Mouse (Mus musculus): ENCODE measurements at regions not wholly inside any gene's neighbourhood (a gene's known extent, or its start where the extent isn't known, plus 50 kb on each side); places are given as distances from the start of the nearest gene placed in this dataset.
A peak's percentile ranks its signal among the peaks of the same experiment; 100 is the strongest.

DNA sequence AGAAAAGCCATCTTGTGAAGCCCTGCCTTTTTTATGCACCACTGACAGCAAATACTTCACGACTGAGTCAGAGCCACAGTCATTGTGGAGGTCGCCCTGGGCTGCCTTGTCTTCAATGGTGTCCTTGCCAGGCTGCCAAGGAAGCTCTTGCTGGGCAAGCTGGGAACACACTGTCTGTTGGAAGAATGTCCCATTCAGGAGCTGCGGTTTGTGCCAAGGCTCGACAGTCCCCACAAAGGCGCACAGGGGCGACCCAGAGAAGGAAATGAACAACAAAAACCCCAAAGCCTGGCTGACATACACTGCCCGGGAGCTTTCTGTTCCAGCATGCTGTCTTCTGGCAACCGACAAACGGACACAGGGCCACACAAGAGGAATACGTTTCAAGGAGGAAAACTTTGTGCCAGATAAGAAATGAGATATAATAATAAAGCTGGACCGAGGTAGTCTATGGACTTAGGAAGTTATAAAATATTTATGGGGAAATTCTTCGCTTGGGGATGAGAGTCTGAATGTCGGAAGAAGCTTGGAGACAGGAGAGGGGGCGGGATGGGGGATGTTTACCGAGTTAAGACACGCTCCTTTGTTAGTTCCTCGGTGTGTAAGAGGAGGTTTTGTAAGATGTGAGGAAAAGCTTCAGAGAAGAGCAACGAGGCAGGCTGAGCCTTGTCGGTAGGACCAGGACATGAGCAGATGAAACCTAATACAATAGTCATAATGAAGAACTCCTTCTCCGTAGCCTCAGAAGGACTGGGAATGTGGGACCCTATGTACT is 261.5 kb downstream of the Fzd1 start:
- no peak overlapping the region for H3K9ac ChIP-seq (replicated peaks; ENCODE audit: low read depth, low read length)
- peak; percentile 29 for DNase-seq (ENCODE audit: low spot score)
- H3K27me3 ChIP-seq (ENCODE audit: control insufficient read depth, insufficient read depth, low read length): no peaks in the 10 kb centered on the region
- no peak for ATAC-seq (ENCODE audit: insufficient read depth, low read depth)
- no peaks in the 10 kb centered on the region for H3K9me3 ChIP-seq (replicated peaks; ENCODE audit: control insufficient read depth, low read length)
- no peaks in the 10 kb centered on the region for H3K36me3 ChIP-seq (replicated peaks; ENCODE audit: control insufficient read depth, insufficient read depth, low read length)
- TF ChIP-seq CTCF (IDR thresholded peaks at IDR 0.05; ENCODE audit: low read depth): no peak
- TF ChIP-seq EP300 (IDR thresholded peaks at IDR 0.05; ENCODE audit: low read depth): no peak
- H3K4me2 ChIP-seq (ENCODE audit: low read depth, low read length): peak overlapping the region; percentile 30
- peak overlapping the region; percentile 47 for H3K27ac ChIP-seq (ENCODE audit: low read depth)
- peaks cover 13% of the 10 kb centered on the region for H3K4me1 ChIP-seq (ENCODE audit: control insufficient read depth, insufficient read depth)
- peak overlapping the region; percentile 1; the same call in 1 of the 2 replicates for H3K4me3 ChIP-seq (ENCODE audit: low read depth, low read length)
- WGBS: 29% methylated on average over 20 of the region's 20 CpGs

DNA sequence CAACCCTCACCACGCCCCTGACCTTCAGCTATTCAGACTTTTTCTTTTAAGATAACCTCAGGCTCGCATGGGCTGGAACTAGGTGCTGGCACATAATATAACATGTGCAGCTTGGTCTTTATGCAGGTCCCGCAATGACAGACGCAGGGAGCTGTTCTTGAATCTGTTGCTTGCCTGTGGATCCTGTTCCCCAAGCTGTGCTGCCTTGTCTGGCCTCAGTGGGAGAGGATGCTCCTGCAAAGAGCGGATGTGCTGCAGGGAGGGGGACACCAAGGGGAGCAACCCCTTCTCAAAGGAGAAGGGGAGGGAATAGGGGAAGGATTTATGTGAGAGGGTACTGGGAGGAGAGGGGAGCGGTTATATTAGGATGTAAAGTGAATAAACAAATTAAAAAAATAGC is 262.4 kb downstream of the Fzd1 start:
- H3K9ac ChIP-seq (replicated peaks; ENCODE audit: low read depth, low read length): no peak overlapping the region
- ATAC-seq (ENCODE audit: insufficient read depth, low read depth): no peak
- no peaks in the 10 kb centered on the region for H3K36me3 ChIP-seq (replicated peaks; ENCODE audit: control insufficient read depth, insufficient read depth, low read length)
- peaks cover 13% of the 10 kb centered on the region for H3K4me1 ChIP-seq (ENCODE audit: control insufficient read depth, insufficient read depth)
- DNase-seq (ENCODE audit: low spot score): no peak
- 85% methylated on average over 6 of the region's 6 CpGs for WGBS
- TF ChIP-seq EP300 (IDR thresholded peaks at IDR 0.05; ENCODE audit: low read depth): no peak
- no peak for TF ChIP-seq CTCF (IDR thresholded peaks at IDR 0.05; ENCODE audit: low read depth)
- no peak overlapping the region for H3K27ac ChIP-seq (ENCODE audit: low read depth)
- no peaks in the 10 kb centered on the region for H3K9me3 ChIP-seq (replicated peaks; ENCODE audit: control insufficient read depth, low read length)
- no peaks in the 10 kb centered on the region for H3K27me3 ChIP-seq (ENCODE audit: control insufficient read depth, insufficient read depth, low read length)
- no peak overlapping the region for H3K4me3 ChIP-seq (ENCODE audit: low read depth, low read length)
- no peak overlapping the region for H3K4me2 ChIP-seq (ENCODE audit: low read depth, low read length)

DNA sequence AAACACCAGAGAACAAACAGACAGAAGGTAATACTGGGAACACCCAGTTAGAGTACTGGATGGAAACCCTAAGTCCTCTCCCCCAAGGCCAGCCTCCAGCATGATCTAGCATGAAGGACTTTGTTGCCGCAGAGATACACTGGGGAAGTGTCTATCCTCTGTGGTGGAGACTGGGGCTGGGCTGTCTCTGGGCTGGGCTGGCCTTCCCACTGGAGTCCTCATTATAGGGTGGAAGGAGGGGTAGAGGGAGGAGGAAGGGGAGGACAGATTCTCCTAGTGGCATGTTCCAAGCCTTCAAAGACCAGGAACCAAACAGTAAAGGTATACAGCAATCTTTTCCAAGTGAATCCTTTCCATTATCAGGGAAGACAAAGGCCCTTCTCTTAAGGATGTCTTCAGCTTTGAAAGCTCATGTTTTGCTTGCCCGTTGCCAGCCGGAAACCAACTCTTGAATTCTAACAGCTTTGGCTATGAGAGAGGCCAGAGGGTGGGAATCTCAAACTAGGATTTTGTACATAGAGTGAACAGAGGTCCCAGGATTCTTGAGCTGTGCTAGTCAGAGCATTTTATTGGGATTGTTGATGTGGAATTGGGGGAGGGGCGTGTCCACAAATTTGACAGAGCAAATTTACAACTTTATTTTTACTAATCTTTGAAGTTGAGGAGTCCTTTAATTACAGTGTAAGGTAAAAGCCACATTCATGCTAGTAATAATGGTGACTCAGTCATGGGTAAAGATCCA is 271.3 kb downstream of the Fzd1 start:
- no peaks in the 10 kb centered on the region for H3K9me3 ChIP-seq (replicated peaks; ENCODE audit: control insufficient read depth, low read length)
- no peak overlapping the region for H3K9ac ChIP-seq (replicated peaks; ENCODE audit: low read depth, low read length)
- no peak overlapping the region for H3K27ac ChIP-seq (ENCODE audit: low read depth)
- no peaks in the 10 kb centered on the region for H3K4me1 ChIP-seq (ENCODE audit: control insufficient read depth, insufficient read depth)
- no peak overlapping the region for H3K4me2 ChIP-seq (ENCODE audit: low read depth, low read length)
- H3K27me3 ChIP-seq (ENCODE audit: control insufficient read depth, insufficient read depth, low read length): no peaks in the 10 kb centered on the region
- H3K4me3 ChIP-seq (ENCODE audit: low read depth, low read length): no peak overlapping the region
- 87% methylated on average over 4 of the region's 4 CpGs for WGBS
- ATAC-seq (ENCODE audit: insufficient read depth, low read depth) (no peak), DNase-seq (ENCODE audit: low spot score) (no peak)
- no peaks in the 10 kb centered on the region for H3K36me3 ChIP-seq (replicated peaks; ENCODE audit: control insufficient read depth, insufficient read depth, low read length)
- TF ChIP-seq CTCF (IDR thresholded peaks at IDR 0.05; ENCODE audit: low read depth) (no peak), EP300 (IDR thresholded peaks at IDR 0.05; ENCODE audit: low read depth) (no peak)

DNA sequence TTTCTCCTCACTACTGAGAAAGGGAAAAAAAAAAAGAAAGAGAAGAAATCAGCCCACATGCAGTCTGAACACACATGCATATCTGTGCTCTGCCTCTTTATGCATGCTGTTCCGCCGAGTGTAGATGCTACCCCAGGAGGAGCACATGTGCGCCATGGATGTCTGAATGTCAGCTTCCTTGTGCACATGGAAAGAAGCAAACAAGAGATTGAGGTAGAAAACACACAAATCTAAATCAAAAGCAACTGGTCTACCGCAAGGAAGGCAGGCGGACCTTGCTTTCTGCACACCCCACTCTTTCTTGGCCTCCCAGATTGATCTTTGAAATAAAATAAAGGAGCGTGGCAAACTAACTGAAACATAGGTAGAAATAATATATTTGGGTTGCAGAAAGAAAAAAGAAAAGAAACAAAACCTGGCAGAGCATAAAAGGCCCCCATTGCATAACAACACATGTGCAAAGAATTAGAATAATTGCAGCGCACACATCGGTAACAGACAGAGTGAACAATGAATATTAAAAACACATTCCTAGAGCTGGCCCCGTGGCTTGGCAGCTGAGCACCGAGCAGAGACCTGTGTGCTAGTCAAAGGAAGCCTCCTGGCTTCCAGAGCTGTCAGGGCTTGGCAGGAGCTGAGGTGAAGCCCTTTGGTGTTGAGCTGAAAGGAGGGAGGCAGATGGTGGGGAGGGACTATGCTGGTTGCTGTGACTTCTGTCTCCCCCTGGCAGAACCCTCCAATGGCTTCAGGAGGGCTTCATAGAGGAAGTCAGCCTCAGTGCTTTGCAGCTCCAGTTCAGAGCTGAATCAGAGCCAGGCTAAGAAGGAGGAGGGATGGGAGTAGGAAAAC is 272.1 kb downstream of the Fzd1 start:
- no peak for DNase-seq (ENCODE audit: low spot score)
- TF ChIP-seq EP300 (IDR thresholded peaks at IDR 0.05; ENCODE audit: low read depth) (no peak), CTCF (IDR thresholded peaks at IDR 0.05; ENCODE audit: low read depth) (no peak)
- Histone ChIP-seq H3K4me1 (ENCODE audit: control insufficient read depth, insufficient read depth) (no peaks in the 10 kb centered on the region), H3K4me2 (ENCODE audit: low read depth, low read length) (no peak overlapping the region), H3K27ac (ENCODE audit: low read depth) (no peak overlapping the region), H3K9ac (replicated peaks; ENCODE audit: low read depth, low read length) (no peak overlapping the region), H3K9me3 (replicated peaks; ENCODE audit: control insufficient read depth, low read length) (no peaks in the 10 kb centered on the region), H3K4me3 (ENCODE audit: low read depth, low read length) (no peak overlapping the region), H3K27me3 (ENCODE audit: control insufficient read depth, insufficient read depth, low read length) (no peaks in the 10 kb centered on the region), H3K36me3 (replicated peaks; ENCODE audit: control insufficient read depth, insufficient read depth, low read length) (no peaks in the 10 kb centered on the region)
- no peak for ATAC-seq (ENCODE audit: insufficient read depth, low read depth)
- 75% methylated on average over 10 of the region's 10 CpGs for WGBS

DNA sequence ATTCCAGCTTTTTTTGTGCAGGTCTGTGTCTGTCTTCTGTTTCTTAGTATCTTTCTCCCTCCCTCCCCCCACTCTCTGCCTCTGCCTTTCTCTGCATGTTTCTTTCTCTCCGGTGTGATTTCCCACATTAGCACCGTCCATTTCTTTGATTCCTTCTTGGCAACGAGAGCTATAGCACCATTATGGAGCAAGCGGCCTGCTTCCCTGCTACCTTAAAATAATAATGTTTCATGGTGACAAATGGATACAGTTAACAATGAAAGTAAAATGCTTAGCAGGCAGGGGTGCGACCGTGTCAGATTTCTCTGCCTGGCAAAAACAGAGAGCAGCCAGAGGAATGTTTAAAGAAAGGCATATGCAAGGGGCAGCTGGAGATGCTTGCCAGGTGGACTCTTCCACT is 273.1 kb downstream of the Fzd1 start:
- H3K4me1 ChIP-seq (ENCODE audit: control insufficient read depth, insufficient read depth): no peaks in the 10 kb centered on the region
- no peak overlapping the region for H3K4me2 ChIP-seq (ENCODE audit: low read depth, low read length)
- no peaks in the 10 kb centered on the region for H3K36me3 ChIP-seq (replicated peaks; ENCODE audit: control insufficient read depth, insufficient read depth, low read length)
- 42% methylated on average over 6 of the region's 6 CpGs for WGBS
- no peak overlapping the region for H3K27ac ChIP-seq (ENCODE audit: low read depth)
- H3K4me3 ChIP-seq (ENCODE audit: low read depth, low read length): no peak overlapping the region
- no peaks in the 10 kb centered on the region for H3K27me3 ChIP-seq (ENCODE audit: control insufficient read depth, insufficient read depth, low read length)
- no peaks in the 10 kb centered on the region for H3K9me3 ChIP-seq (replicated peaks; ENCODE audit: control insufficient read depth, low read length)
- DNase-seq (ENCODE audit: low spot score) (no peak), ATAC-seq (ENCODE audit: insufficient read depth, low read depth) (no peak)
- TF ChIP-seq EP300 (IDR thresholded peaks at IDR 0.05; ENCODE audit: low read depth) (no peak), CTCF (IDR thresholded peaks at IDR 0.05; ENCODE audit: low read depth) (no peak)
- H3K9ac ChIP-seq (replicated peaks; ENCODE audit: low read depth, low read length): no peak overlapping the region
